Mouse (Mus musculus): ENCODE data around the gene Gm2897.
"Not testable (repeated sequence)": the region's sequence is repeated elsewhere in the genome, so short reads cannot be mapped to it uniquely, and the experiment has no call there.

Gm2897 gene

DNA sequence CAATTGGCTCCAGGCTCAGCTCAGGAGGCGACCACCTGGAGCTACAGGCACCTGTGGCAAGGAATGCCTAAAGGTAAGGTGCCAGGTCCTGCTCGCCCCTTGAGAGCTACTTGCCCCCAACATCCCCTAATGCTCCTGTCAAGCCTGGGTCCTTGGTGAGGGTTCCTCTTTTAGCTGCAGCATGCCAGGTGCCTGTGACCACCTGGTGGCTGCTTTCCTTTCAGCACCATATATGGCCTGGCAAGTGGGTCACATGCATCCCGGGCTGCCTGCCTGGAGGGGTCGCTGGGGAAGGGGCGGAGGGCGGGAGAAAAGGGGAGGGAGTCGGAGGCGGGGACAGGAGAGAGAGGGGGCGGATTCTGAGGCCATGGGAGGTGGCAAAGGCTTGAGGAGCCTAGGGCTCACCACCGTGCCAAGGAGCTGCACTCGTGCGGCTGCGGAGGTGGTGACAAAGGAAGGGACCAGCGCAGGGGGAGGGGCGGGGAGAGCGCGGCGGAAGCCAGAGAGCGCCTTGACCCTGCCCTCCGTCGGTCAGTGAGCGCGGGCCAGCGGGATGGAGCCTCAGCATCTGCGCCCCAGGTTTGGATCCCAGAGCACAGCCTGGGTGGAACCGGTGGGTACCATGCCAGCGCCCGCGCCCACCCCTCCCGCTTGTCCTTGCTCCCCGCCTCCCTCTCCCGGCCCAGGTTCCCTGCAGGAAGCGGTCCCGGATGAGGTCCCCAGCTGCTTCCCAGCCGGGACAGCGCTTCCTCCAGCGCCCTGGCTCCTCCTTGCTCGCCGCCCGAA lies at the start of gene Gm2897:
Gene Gm2897, plus strand, starts transcription at position 559 of the 786 bp plus-strand sequence.
- in situ Hi-C loops (cut with MboI; ENCODE audit: unreplicated experiment in 2 of 2): not testable (repeated sequence)

DNA sequence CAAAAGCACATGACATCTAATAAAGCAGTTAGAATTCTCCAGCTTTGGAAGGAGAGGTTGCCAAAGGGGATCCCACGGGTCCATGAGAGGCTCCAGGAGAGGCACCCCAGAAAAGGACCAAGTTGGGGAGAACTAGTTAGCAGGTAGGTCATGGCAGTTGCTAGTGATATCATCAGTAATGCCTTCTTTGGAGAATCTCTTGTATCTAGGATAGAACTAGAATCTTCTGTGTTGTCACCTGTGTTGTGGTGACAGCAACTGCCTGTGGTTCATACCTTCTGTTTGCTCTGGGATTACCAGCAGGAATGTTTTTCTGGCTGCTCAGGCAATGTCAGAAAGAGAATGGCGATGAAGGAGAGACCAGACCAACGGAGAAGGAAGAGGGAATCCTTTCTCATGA lies 19.4 kb upstream of the Gm2897 start, which contains the start of gene Gm2888:
Gene Gm2888, plus strand, starts transcription at position 301 of the 400 bp plus-strand sequence.
- in situ Hi-C loops (cut with MboI; ENCODE audit: unreplicated experiment in 2 of 2): not testable (repeated sequence)

DNA sequence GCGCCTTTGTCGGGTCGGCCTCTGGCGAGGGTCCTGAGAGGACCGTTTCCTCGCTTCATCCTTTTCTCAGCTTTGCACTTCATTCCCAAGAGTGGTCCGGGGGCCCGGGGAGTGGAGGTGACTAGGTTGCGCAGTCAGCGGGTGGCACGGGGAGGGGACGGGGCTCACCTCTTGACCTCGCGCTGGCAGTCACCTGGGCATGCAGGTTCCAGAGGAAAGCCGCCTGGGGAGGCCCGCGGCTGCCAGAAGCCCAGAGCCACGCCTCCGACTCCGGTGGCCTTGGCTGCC lies 372 bp downstream of the Gm2897 start:
- in situ Hi-C loops (cut with MboI; ENCODE audit: unreplicated experiment in 2 of 2): not testable (repeated sequence)

GRCm38 (mm10) chr14:3050087-3050486 lies 1.0 kb downstream of the Gm2897 start:
- in situ Hi-C loops (cut with MboI; ENCODE audit: unreplicated experiment in 2 of 2): not testable (repeated sequence)

DNA sequence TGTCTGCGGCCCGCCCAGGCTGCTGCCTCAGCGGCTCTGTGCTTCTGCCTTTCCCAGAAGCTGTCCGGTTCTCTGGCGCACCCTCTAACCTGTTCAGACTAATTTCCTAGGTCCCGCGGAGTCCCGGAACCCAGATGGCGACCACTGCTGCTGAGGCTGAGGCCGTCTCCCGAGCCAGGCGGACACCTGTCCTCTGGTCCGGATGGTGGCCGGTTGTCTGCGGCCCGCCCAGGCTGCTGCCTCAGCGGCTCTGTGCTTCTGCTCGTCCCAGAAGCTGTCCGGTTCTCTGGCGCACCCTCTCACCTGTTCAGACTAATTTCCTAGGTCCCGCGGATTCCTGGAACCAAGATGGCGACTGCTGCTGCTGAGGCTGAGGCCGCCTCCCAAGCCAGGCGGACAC lies 67.0 kb downstream of the Gm2897 start:
- in situ Hi-C loops (cut with MboI; ENCODE audit: unreplicated experiment in 2 of 2): not testable (repeated sequence)

All from v-Abl transformed pro-B cells (cell line).